Mouse (Mus musculus): ENCODE measurements at regions not wholly inside any gene's neighbourhood (a gene's known extent, or its start where the extent isn't known, plus 50 kb on each side); places are given as distances from the start of the nearest gene placed in this dataset.

- TF ChIP-seq GATA1 (IDR thresholded peaks at IDR 0.05; ENCODE audit: low read length) (no peak), TAL1 (IDR thresholded peaks at IDR 0.05; ENCODE audit: low read length) (no peak)
These were observed 490.2 kb downstream of the Bnc2 start for GRCm38 (mm10) chr4:84184844-84185243.
